Mouse (Mus musculus) E14TG2a.4 (cell line): ENCODE results near the gene Egln3.

Experiments
- CTCF ChIP-seq: conservative IDR thresholded peaks from 2 replicates; pipeline ENCODE4 v1.5.1; 2014; ENCODE audit warnings: low read length
- NANOG ChIP-seq: IDR thresholded peaks from 2 replicates; pipeline ENCODE4 v1.6.1; 2014; ENCODE audit warnings: borderline replicate concordance, low read length, mixed read lengths

- no peak for TF ChIP-seq CTCF
- TF ChIP-seq NANOG, result no peak
Observed at GRCm38 (mm10) chr12:54187812-54188600, 15.7 kb downstream of the Egln3 start.
